Mouse (Mus musculus): ENCODE data around the gene Ranbp3l. TPM values are rescaled to one million over a fixed set of nuclear protein-coding genes. Genes with fewer than 3 reads are reported as not detected.

Gene Ranbp3l
- polyA plus RNA-seq, 1 experiment: 1.2 TPM

DNA sequence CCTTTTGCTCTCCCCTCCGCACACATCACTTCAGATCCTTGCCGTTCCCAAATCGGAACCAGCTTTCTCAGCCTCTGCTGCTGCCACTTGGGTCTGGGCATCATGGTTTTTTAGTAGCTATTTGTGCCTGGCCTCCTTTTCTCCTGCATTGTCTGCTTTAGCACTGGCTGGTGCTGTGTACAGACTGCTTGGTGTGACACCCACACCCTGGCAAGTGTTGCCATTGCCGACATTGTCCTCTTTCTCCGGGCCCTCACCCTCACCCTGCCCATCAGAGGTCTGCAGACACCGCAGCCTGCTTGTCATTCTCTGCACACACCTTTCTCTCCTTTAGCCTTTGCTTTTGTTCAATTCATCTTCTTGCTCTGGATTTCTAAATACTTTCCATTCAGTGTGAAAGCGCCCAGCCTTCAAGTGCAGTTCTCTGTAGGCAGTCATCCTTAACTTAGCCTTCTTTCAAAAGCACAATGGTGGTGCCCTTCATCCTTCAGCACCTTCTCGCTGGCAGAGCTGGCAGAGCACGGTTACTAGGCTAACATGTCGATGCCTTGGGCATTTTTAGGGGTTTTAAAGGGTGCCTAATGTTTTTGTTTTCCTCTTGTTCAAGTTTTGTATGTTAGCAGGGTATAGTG is 132.8 kb downstream of the Ranbp3l start:
- Histone ChIP-seq H3K27ac (replicated peaks; ENCODE audit: low read depth, low read length) (no peak overlapping the region), H3K4me1 (ENCODE audit: control insufficient read depth, insufficient read depth, insufficient read length, low read length) (no peaks in the 10 kb centered on the region), H3K4me3 (ENCODE audit: insufficient read depth, low read depth, low read length) (no peak overlapping the region)

DNA sequence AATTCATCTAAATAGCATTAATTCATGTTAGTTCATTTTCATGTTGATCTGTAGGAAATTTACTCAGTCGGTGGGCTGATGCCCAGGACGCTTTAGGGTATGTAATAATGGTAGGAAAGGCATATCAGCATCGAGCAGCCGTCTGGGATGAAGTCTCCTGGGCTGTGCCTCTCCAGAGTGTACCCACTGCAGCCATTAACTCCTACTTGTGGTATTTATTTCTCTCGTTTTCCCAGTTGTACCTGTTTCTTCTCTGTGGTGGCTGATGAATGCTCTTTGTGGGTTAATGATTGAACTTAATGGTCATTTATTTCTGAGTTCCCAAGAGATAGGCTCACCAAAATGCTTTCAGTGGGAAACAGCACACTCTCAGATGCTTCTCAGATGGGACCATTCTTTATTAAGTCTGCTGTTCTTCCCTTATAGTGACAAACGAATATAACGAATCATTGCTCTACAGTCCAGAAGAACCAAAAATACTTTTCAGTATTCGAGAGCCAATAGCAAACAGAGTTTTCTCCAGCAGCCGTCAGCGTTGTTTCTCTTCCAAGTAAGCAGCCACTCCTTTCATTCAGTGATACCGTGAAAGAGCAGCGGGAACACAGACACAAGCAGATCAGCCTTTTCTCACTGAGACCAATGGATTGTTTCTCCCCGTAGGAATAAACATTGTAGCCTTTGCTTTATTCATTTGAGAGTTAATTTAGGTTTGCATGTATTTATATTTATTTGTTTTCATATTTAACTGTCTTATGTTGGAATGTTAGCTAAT is 138.7 kb downstream of the Ranbp3l start:
- no peak overlapping the region for H3K27ac ChIP-seq (replicated peaks; ENCODE audit: low read depth, low read length)
- H3K4me1 ChIP-seq (ENCODE audit: control insufficient read depth, insufficient read depth, insufficient read length, low read length): no peaks in the 10 kb centered on the region
- H3K4me3 ChIP-seq (ENCODE audit: insufficient read depth, low read depth, low read length): no peak overlapping the region

DNA sequence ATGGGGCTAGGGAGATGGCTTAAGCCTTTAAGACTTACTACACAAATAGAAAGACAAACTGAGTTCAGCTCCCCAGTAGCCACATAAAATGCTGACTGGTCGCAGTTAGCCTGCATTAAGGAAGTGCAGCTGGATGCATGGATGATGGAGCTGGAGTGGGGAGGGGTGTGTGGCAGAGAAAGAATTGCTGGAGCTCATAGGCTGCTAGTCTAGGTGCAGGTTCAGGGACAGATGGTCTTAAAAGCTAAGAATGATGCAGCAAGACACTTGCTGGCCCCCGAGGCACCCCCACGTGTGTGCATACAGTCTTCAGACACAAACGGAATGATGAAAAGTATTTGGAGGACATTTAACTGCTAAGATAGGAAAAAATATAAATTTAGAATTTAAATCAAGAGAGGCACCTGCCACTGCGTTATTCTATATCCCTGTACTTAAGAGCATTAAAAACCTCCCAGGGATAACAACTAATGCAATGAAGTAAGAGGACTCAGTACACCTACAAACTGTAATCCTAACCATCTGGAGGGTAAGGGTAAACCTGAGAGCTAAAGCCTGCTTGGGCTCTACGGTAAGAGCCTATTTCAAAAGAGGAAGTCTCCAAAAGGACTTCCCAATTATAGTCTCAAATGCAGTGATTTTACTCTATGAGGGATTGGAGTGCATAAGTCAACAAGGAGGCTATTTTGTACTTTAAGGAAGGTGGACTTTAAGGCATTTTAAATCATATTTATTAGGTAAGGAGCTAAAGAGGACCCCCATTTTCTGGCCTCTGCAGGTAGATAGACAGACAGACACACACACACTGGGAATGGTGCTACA is 143.0 kb downstream of the Ranbp3l start:
- Histone ChIP-seq H3K4me3 (ENCODE audit: insufficient read depth, low read depth, low read length) (no peak overlapping the region), H3K4me1 (ENCODE audit: control insufficient read depth, insufficient read depth, insufficient read length, low read length) (no peaks in the 10 kb centered on the region), H3K27ac (replicated peaks; ENCODE audit: low read depth, low read length) (no peak overlapping the region)

DNA sequence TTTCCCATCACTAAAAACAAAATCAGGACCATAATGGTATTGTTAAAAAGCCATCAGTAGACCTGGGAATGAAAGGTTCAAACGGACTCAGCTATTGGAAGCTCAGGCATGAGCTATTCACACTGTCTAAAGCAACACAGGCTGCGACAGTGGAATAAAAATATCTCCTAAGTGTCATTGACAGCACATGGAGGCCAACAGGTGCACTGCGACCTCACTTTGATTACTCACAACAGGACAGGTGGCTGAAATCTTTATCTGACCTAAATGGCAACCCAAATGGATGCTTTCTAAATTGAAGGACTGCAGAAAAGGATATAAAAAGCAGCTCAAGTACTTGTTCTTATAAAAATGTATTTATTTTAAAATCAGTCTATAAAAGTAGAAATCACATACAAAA is 143.9 kb downstream of the Ranbp3l start:
- no peak overlapping the region for H3K27ac ChIP-seq (replicated peaks; ENCODE audit: low read depth, low read length)
- H3K4me3 ChIP-seq (ENCODE audit: insufficient read depth, low read depth, low read length): no peak overlapping the region
- H3K4me1 ChIP-seq (ENCODE audit: control insufficient read depth, insufficient read depth, insufficient read length, low read length): no peaks in the 10 kb centered on the region

DNA sequence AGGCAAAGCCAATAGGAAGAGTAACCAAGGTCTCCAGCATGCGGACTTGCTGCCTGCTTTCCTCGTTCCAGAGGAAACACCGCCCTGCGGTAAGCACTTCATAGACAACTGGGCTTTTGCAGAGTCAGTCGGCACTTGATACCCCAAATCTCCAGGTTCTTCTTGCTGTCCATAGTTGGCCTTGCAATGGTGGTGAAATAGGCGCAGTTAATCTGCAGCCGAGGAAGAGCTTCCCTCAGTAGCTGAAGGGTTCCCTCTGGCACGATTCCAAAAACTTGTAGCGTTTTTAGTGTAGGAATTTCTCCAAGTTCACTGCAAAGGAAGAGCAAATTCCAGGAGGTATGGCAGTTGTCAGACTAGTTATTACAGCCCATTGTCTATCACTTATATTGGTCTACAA is 145.8 kb downstream of the Ranbp3l start:
- no peak overlapping the region for H3K27ac ChIP-seq (replicated peaks; ENCODE audit: low read depth, low read length)
- H3K4me1 ChIP-seq (ENCODE audit: control insufficient read depth, insufficient read depth, insufficient read length, low read length): no peaks in the 10 kb centered on the region
- H3K4me3 ChIP-seq (ENCODE audit: insufficient read depth, low read depth, low read length): no peak overlapping the region

DNA sequence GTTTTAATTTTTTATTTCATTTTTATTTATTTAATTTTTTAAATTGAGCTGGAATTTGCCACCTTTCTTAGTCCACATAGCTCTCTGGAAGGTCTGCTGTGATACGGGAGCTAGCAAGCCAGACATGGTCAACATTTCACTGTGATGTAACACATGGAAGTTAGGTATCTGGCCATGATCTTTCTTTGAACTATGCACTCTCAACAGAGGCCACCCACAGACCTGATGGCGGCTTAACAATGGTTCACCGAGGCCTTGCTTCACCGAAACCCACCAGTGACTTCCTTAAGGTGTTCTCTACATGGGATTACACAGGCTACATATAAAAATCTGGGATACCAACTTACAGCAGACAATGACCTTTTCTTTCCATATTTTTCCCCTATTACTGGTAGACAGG is 146.4 kb downstream of the Ranbp3l start:
- Histone ChIP-seq H3K4me3 (ENCODE audit: insufficient read depth, low read depth, low read length) (no peak overlapping the region), H3K4me1 (ENCODE audit: control insufficient read depth, insufficient read depth, insufficient read length, low read length) (no peaks in the 10 kb centered on the region), H3K27ac (replicated peaks; ENCODE audit: low read depth, low read length) (no peak overlapping the region)

DNA sequence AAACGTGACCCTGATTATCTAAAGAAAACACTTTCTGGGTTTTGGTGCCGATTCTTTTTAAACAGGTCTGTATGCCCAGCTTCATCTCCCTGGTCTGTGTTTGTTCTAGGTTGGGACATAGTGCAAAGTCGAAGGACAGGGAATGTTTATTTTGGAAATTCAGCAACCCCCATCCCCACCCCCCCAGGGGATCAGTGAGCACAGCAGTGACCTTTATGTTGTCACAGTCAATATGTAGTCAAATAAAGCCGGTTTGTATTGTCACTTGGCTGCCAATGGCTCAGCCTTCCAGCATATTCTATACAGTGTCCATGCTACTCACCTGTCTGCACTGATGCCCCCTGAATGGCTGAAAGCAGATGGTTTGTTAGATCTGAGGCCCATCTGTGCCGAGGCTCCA is 146.8 kb downstream of the Ranbp3l start:
- no peak overlapping the region for H3K4me3 ChIP-seq (ENCODE audit: insufficient read depth, low read depth, low read length)
- H3K4me1 ChIP-seq (ENCODE audit: control insufficient read depth, insufficient read depth, insufficient read length, low read length): no peaks in the 10 kb centered on the region
- no peak overlapping the region for H3K27ac ChIP-seq (replicated peaks; ENCODE audit: low read depth, low read length)

Other genes starting within 250 kb of the Ranbp3l start
- gene Nadk2, start 103.3 kb downstream of the Ranbp3l start, polyA plus RNA-seq (2012; ENCODE audit: insufficient read depth, insufficient read length, missing spikeins): 31.2 and 43.1 TPM in 2 replicates
- 8.2 and 12.3 TPM in 2 replicates for gene Lmbrd2, start 172.6 kb downstream of the Ranbp3l start, polyA plus RNA-seq (2012; ENCODE audit: insufficient read depth, insufficient read length, missing spikeins)
- gene Skp2, start 187.5 kb downstream of the Ranbp3l start, polyA plus RNA-seq (2012; ENCODE audit: insufficient read depth, insufficient read length, missing spikeins): 0.87 and 0.92 TPM in 2 replicates

All from brown adipose tissue, adult 24 weeks (tissue).